Mouse (Mus musculus) lung, postnatal 0 days (tissue): Measurements from ENCODE around the gene Nfe2l3.

ENCODE experiments used
- CTCF ChIP-seq: IDR thresholded peaks from 2 replicates; pipeline ENCODE4 v1.5.1; 2016; ENCODE audit warnings: antibody characterized with exemption, mild to moderate bottlenecking
- EP300 ChIP-seq: IDR thresholded peaks from 2 replicates; pipeline ENCODE4 v1.6.1; 2016; ENCODE audit warnings: antibody characterized with exemption, mild to moderate bottlenecking, control low read depth

- TF ChIP-seq CTCF = no peak
- no peak for TF ChIP-seq EP300
Measured at GRCm38 (mm10) chr6:51486731-51487130, 54.3 kb downstream of the Nfe2l3 start.
